Mouse (Mus musculus): ENCODE data around the gene Nedd9.

DNA sequence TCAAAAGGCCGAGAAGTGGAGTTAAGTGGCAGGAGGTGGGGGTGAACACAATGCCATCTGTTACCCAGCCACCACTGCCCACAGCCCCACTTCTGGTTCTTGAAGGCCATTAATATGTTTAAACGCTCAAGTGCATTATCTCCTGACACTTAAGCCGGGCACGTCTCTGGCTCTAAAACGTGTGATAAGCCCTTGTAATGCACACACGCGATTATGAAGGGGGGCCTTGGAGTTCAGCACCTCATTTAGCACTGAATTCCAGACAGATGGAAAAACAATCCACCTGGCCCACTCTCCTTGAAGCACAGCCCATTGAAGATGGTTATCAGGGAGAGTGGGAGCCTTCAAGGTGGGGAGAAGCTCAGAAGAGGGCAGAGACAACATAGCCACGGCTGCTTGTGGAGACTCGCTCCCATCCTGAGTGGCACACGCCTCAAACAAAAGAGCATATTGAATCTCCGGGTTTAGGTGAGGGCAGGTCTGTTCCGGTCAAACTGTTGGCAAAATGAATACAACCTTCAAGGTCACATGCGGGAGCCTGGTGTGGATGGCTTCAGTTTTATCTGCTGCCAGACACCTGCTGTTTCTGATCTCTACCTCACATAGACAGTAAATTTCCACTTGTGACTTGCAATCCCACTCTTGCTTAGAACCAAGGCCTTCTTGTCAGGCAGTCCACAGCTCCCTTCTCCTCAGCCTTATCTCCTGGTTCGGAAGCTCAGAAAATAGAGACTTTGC lies 30.7 kb downstream of the Nedd9 start:
- TF ChIP-seq TAL1 (IDR thresholded peaks at IDR 0.05; ENCODE audit: low read length) (no peak), GATA1 (IDR thresholded peaks at IDR 0.05; ENCODE audit: low read length) (no peak)
